Mouse (Mus musculus): ENCODE data around the gene Scly.

Gene Scly

DNA sequence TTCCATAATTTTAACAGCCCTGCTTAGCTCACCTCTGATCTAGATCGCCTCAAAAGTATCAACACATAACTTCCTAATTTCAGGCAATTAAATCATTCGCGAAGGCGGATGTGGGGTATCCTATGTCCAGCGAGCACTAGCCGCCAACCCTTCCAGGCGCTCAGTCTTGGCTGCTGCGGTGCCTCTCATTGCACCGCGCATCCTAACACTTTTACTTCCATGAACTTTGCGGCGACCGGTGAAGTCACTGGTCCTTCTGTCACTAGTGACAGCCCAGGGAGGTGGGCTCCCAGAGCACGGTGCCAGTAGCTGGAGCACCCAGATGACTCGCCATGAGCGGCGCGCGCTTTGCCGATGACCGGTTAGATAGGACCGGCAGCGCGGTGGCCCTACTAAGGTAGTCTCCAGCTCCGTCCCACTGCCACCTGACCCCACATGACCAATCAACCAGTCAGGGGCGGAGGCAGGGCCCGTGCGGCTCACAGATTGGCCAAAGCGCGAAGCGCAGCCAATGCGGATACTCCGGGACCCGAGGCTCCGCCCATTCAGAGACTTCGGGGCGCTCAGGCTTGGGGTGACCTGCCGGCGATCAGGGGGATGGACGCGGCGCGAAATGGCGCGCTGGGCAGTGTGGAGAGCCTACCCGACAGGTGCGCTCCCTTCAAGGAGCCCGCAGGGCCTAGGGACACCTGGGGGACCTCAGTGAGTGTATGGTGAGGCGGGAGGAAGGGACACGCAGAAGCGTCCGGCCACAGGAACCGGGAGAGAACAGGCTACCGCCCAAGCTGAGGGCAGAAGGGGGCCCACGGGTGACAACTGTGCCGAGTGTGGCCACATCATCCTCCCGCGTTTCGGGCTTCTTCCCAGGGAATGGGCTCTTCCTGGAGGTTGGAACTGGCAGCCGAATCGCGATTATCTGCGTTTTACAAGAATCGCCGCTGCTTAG, at the start of gene Scly:
Scly (plus strand) TSS at position 540 of the 946 bp plus-strand sequence.
- peak; percentile 91 for DNase-seq

DNA sequence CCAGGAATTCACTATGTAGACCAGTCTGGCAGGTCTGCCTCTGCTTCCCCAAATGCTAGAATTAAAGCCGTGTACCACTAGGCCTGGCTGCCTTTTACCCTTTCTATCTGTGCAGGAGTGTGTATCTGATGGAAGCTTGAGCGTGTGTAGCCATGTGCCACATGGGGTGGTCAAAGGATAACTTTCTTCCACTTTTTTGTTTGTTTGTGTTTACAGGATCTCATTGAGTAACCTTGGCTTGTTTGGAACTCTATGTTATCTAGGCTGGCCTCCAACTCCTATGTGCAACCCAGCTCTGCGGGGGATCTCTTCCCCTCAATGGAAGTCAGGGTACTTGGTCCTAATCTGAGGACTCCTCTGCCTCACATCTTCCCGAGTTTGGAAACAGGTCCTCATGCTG, 49.2 kb upstream of the Scly start:
- DNase-seq, result no peak

DNA sequence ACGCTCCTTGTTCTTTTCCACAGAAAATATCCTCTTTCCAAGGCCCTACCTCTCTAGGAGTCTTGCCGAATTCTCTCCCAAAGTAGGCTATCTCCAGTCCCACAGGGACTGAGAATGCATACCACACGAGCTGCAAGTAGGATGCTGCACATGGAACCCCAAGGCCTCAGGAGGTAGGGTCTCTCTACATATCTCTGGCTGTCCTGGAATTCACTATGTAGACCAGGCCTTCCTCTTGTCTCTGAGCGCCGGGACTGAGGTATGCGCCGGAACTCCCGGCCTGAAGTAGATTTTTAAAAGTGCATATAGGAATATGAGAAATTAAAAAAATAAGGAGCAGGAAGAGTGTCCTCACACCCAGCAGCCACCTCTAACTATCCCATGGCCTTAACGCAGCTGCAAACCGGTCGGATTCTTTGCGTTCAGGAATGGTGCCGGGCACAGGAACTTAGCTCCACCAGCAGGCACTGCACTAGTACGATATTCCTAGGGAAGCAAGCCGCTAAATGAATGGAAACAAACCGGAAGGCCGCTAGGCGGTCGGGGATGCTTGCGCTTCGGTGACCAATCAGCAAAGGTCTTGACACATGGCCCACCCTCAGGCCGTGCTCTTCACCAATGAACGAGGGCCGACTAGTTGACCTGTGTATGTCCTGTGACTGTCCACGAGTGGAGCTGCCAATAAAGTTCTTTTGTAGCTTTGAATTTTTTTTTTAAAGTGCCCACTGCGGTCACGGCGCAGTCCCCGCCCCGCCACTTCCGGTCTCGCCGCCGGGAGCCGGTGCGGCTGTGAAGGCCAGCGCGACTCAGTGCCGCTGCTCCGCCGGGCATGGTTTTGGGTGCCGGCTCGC, 48.3 kb upstream of the Scly start, which contains the start of gene Ube2f:
Ube2f (plus strand) TSS at position 741 of the 851 bp plus-strand sequence.
- peak; percentile 86 for DNase-seq

DNA sequence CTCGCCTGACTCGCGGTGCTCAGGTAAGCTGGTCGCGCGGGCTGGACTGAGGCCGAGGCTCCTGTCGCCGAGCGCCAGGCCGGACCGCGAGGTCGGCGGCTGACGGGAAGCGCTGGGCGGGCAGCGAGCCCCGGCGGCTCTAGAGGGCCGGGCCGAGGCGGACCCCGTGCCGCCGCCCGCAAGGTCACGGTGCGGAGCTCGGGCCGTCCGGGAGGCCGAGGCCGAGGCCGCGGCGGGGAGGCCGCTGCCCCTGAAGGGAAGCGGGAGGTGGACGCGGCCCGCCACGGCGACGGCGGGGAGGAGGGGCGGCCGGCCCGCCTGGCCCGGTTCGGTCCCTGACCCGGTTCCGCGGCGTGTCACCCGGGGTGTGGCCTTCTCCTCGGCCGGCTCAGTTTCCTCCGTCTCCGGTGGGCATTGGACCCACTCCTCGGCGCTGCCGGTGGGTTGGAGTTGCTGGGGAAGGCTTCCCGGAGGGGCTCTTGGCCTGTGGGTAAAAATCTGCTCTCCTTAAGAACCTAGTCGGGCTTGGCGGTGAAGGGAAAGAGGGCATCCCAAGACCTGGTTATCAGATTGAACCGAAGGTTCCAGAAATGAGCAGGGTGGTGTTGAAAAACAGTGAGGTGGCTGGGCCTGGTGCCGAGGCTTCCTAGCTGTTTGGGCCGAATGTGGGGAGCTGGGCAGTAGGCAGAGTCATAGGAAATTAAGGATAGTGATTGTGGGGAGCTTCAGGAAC, 47.6 kb upstream of the Scly start:
- peak; percentile 40 for DNase-seq

DNA sequence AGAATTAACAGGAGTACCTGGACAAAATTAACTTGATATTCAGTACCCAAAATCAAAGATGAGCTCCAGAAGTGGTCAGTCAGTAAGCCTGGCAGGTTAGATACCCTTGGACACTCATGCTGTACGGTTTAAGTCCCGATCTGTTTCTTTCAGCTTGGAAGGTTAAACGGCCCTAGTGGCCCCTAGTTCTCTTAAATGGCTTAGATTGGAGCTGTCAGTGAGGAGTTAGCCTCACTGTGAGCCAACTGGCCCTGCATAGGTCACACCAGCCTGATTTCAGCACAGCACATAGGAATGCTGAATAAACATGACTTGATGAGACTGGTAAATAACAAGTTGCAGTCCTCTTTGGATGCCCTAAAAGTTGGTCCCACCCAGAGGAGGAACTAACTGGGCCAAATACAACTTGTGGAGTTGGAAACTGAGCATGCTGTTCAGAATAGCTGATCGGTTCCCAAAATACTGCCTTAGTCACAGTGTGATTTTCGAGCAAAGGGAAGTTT, 46.9 kb upstream of the Scly start:
- no peak for DNase-seq

DNA sequence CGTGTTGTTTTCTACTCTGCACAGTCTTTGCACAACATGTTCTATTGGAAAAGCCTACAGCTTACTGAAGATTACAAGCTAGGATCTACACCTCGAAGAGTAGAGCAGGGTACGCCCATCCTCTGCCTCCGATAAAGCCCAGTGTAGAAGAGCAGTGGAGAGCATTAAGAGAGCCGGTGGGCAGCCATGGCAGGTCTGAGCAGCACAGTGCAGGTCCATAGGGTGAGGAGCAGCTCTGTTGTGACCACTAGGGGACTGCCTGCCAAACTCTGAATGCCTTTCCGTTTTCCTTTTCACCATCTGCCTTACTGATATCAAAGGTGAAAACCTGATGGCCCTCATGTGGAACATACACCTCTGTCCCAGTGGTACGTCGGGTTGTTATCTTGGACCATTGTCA, 46.2 kb upstream of the Scly start:
- DNase-seq, result no peak

DNA sequence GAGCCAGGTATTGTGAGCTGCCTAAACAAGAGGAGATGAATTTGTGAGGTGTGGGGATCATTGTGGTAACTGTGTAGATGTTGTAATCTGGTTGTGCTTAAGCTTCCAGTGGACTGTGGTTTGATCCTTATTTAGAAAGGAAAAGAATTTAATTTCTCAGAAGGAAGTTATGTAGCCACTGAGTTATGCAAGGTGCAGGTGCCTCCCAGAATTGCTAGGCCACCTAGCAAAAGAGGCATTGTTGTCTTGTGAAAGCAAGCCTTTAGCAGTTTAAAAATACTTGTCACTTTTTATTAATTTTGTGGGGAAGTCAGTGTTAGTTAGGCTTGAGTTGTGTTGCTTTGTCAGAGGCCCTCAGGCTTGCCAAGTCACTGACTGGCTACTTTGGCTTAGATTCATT, 40.2 kb upstream of the Scly start:
- DNase-seq, result no peak

DNA sequence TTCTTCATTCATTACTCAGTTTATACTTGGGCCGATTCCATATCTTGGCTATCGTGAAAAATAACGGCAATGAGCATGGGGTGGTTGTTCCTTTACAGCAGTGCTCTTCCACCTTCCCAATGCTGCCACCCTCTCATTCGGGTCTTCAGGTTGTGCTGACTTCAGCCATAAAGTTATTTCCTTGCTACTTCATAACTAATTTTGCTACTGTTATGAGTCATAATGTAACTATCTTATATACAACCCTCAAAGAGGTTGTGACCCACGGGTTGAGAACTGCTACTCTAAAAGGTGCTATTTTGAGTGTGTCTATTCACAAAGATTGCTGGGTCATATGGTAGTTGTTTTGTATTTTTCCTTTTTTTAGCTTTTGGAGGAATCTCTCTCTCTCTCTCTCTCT, 38.3 kb upstream of the Scly start:
- no peak for DNase-seq

DNA sequence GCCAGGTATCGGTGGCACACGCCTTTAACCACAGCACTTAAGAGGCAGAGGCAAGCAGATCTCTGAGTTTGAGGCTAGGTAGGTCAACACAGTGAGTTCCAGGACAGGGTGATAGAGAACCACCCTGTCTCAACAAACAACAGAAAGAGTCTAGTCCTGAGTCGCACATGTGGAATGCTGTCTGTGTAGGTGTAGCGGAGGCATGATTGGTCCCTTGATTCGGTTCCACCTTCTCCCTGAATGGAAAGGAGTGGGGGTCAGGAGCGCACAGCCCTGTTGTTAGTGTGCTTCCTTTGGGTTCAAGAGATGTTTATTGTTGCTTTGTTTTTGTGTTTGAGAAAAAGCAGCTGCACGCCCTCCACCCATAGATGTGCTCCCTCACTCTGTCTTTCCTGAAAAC, 35.6 kb upstream of the Scly start:
- DNase-seq, result no peak

DNA sequence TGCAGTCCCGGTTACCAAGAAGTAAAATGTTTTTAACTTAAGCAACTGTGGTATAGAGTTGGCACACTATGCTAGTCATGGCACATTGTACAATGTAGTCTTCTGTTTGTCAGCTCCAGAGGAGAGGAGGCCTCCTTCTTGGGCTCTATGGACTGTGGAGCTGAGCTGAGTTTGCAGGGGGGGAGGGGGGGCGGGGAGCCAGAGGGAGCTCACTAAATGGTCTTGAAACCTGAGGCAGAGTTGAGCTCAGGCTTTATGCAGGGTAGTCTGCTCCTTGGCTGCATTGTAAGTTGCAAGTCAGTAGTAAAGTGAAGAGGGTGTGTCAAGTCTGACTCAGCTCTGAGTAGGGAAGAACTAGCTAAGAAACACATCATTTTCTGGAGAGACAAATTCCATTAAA, 25.9 kb upstream of the Scly start:
- DNase-seq, result no peak

DNA sequence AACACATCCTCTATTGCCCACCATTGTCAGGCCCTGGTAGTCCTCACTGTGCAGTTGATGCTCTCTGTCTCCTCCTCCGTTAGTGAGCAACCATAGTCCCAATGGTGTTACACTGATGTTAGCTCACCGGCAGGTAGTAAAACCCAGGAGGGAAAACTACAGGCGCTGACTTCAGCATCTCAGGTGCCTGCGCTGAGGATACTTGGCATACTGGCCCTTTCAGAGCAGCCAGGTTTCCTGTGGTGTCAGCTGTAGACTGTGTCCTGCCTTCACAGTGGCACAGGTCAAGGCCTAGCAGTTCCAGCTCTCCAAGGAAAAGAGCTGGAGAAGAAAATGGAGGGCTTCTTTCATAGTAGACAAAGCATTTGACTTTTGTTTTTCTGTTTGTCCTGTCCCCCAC, 21.6 kb upstream of the Scly start:
- DNase-seq, result no peak

DNA sequence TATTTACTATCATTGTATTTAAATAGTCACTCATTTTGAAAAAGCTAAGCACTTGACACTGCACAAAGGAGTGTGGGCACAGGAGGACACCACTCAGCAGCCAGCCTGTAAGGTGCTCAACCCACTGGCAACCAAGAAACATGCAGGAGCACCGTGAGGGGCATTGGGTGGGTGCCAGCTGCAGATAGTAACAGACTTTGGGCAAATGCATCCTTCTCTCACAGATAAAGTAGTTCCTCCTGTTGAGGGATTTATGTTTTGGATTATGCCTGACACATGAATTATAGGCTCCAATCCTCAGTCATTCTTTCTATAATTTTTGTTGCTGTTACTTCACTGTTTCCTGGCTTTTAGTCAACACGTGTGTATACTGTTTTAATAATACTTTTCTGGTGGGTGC, 20.7 kb upstream of the Scly start:
- no peak for DNase-seq

DNA sequence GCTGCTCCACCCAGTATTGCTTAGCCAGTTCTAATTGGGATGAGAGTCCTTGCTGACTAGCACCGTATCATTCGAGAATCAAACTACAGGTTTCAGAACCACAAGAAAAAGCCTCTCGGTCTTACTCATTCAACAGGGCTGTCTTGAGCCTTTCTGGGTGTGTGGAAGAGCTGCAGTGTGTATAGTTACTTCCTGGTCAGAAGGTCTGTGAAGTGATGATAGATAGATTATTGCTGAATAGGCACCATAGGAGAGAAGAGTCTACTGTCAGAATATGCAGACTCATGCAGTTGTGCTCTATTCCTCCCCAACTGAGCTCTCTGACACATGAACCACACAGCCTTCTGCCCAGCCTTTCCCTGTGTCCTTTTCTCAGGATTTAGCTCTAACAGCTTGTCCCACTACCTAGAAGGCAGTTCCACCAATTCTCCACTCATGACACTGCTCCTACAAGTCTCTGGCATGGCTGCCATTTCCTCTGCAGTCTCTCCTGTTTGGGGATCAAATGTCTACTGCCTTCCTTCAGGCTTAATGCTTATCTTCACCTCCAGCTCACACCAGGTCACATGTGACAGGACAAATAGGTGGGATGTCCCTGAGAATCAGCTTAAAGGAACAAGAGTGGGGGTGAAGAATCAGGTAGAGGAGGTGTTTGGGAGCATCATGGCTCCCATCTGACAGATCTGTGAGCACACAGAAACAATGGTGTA, 19.6 kb upstream of the Scly start:
- no peak for DNase-seq

DNA sequence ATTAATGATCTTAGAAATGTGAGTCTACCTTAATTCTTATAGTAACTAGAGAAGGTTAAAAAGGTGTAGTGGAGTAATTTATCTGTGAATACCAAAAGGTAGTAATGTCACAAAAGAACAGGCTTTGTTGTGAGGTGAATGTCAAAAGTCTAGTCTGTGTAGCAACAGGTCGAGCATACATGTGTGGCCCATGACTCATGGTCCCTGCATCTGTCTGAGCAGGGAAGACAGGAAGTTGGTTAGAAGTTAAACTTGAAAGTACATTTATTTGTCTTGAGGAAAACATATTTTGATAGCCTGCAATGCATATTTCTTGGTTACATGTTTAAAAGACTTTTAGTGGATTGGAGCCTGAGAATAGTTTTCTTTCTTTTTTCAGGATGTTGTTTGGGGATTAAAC, 19.0 kb upstream of the Scly start:
- no peak for DNase-seq

DNA sequence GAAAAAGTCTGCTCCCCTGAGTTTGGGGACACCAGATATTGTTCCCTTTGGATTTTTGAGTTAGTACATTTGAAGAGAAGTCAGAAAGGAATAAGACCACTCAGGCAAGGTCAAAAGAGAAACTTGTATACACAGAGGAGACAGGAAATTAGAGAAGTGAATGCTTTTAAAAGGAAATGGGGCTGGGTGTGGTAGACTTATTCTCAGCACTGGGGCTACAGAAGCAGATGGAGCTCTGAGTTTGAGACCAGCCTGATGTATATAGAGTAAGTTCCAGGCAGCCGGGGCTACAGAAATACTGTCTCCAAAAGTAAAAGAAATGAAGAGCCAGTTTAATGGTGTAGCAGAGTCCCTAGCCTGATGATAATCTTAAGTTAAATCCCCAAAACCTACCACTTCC, 15.6 kb upstream of the Scly start:
- DNase-seq, result no peak

DNA sequence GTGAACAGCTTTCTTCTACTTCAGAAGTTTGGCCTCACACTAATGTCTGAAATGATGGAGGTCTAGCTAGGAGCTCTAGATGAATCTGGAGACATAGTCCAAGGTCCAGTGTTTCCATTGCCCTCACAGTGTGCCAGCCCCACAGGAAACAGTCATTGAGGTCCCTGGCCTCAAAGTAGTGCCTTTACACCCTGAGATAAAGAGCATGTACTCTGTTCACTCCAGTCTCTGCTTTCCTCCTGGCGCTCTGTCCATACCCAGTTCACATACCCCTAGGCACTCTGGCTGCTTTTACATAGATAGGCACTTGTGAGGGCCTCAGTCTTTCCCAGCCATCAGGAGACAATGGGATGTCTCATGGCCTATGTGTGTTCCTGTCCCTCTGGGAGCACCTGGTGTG, 8.8 kb upstream of the Scly start:
- DNase-seq, result no peak

DNA sequence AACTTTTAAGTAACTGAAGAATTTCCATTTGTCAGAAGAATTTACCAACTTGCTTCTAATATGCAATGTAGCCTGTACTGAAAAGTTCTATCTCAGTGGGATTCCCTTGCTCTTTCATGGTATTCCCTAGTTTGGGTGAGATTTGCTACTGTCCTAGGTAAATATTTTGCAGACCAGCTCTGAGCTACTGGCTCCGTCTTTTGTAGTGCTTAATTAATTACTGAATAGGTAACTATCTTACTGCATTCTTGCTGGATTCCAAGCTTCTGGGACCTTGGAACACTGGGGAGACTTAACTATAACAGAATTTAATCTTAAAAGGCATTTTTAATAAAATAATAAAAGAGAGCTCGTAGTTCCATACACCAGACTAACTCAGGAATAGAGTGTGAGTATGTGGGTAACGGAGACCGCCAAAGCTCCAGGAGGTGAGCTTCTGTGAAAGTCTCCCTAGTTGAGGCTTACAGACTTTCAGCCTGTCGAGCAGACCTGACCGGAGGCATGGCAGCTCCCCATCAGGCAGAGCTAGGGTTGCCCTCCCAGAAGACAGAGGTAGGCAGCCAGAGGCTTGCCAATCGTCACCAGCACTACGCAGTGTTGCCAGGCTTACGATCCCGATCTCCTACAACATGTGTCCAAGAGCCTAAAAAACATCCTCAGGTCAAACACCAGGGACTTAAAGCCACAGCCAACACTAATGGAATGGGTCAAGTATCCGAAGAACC, 5.9 kb upstream of the Scly start:
- DNase-seq, result no peak

DNA sequence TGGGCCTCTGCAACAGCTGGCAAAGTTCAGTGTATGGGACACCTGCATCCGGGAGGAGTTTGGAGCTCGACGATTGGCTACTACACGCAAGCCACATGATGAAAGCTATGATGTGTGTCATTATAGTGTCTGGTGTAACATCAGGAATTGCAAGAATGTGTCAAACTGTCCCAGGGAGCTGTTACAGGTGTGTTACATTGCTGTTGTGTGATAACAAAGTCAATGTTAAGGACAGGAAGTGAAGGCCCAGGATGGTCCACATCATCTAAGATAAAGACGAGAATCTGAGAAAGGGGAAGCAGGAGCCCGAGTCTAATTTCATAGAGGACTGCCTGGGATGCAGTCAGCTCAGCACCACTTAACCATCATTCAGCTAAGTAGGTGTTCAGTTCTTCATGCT, 2.6 kb upstream of the Scly start:
- DNase-seq, result no peak

DNA sequence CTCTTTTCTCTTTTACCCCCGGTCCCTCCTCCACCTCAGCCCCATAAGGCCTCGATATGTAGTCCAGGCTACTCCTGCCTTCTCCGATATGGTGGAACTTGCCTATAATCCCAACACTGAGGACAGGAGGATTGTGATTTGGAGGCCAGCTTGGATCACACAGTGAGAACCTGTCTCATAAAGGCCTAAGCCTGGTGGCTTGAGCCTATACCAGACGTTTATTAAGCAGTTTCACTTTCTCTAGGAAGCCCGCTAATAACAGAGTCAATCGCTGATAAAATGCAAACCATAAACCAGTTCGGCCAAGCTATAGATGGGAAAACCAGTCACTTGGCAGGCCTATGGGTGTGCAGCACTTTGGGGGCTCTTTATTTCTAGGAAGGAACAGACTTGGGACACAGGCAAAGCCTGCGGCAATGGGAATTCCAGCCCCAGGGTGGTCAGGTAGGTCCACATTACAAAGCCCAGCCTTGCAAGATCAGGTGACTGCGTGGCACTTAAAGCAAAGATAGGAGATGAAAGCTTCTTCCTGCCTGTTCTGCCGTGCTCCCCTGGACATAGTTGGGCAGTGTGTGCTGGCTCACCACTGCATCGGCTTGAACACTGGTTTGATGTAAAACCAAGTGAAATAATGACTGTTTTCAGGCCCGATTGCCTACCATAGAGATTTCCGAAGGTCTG, 1.0 kb downstream of the Scly start:
- DNase-seq, result no peak

DNA sequence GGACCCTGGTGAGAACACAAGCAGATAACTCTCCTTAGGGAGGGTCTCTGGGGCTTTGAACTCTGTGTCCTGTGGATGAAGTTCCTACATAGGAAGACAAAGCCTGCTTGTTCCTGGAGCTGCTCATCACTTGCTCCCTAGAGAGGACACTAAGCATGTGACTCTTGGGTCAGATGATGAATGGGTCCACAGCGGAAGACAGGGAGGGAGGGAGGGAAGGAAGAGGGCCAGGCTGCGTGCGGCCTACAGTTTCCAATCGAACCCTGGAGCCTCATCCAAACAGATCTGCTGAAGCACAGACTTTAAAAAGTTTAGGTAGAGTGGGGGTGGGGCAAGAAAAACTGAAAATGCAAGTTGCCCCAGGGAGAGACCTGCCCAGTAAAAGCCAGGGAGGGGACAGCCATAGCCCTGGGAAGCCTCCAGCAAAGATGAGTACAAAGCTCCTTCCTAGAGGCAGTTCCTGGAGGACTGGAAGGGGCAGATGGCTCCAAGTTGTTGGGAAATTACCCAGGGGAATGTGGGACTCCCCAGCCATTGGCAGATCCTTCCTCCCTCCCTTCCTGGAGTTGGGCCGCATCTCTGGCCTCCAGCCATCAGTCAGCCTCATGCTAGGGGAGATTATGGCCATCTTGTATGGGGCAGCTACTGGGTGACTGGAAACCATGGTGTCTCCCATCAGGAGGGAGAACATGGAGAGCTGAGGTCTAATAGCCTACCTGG, 1.7 kb downstream of the Scly start:
- no peak for DNase-seq

Measured in thymus, postnatal 25 days (tissue).